Mouse (Mus musculus): ENCODE measurements at regions not wholly inside any gene's neighbourhood (a gene's known extent, or its start where the extent isn't known, plus 50 kb on each side); places are given as distances from the start of the nearest gene placed in this dataset.

GRCm38 (mm10) chr2:75470688-75471054 lies 188.4 kb upstream of the Hnrnpa3 start:
- no peaks in the 10 kb centered on the region for H3K36me3 ChIP-seq (ENCODE audit: control insufficient read depth, insufficient read depth, low read length)
- ATAC-seq (ENCODE audit: low read depth): peak; percentile 32; the same call in 1 of the 2 replicates
- no peak overlapping the region for H3K4me3 ChIP-seq (ENCODE audit: low read length)
- peaks cover 5% of the 10 kb centered on the region; the same call in 1 of the 2 replicates for H3K4me1 ChIP-seq (replicated peaks; ENCODE audit: control insufficient read depth, insufficient read depth, low read length)
- 30% methylated on average over 9 of the region's 9 CpGs for WGBS
- no peaks in the 10 kb centered on the region for H3K9me3 ChIP-seq (ENCODE audit: control insufficient read depth, low read length)
- H3K9ac ChIP-seq (ENCODE audit: low read length): no peak overlapping the region
- H3K27ac ChIP-seq (ENCODE audit: low read length): peak overlapping the region; percentile 33; the same call in 1 of the 2 replicates
- H3K27me3 ChIP-seq (ENCODE audit: control insufficient read depth, insufficient read depth, low read depth, low read length): no peaks in the 10 kb centered on the region
- peak overlapping the region; percentile 34 for H3K4me2 ChIP-seq (ENCODE audit: low read depth, low read length)

- Histone ChIP-seq H3K4me1 (replicated peaks; ENCODE audit: control insufficient read depth, insufficient read depth, low read length) (peaks cover 5% of the 10 kb centered on the region; the same call in 1 of the 2 replicates), H3K9ac (ENCODE audit: low read length) (no peak overlapping the region), H3K36me3 (ENCODE audit: control insufficient read depth, insufficient read depth, low read length) (no peaks in the 10 kb centered on the region), H3K9me3 (ENCODE audit: control insufficient read depth, low read length) (no peaks in the 10 kb centered on the region), H3K27ac (ENCODE audit: low read length) (no peak overlapping the region), H3K27me3 (ENCODE audit: control insufficient read depth, insufficient read depth, low read depth, low read length) (no peaks in the 10 kb centered on the region), H3K4me3 (ENCODE audit: low read length) (no peak overlapping the region), H3K4me2 (ENCODE audit: low read depth, low read length) (no peak overlapping the region)
- ATAC-seq (ENCODE audit: low read depth): no peak
- 78% methylated on average over 9 of the region's 9 CpGs for WGBS
Measured at GRCm38 (mm10) chr2:75472489-75472888, 186.6 kb upstream of the Hnrnpa3 start.

- no peak overlapping the region for H3K4me2 ChIP-seq (ENCODE audit: low read depth, low read length)
- no peaks in the 10 kb centered on the region for H3K27me3 ChIP-seq (ENCODE audit: control insufficient read depth, insufficient read depth, low read depth, low read length)
- WGBS: 33% methylated on average over 6 of the region's 6 CpGs
- H3K9ac ChIP-seq (ENCODE audit: low read length): no peak overlapping the region
- no peak; the same call in 1 of the 2 replicates for ATAC-seq (ENCODE audit: low read depth)
- peaks cover 5% of the 10 kb centered on the region; the same call in 1 of the 2 replicates for H3K4me1 ChIP-seq (replicated peaks; ENCODE audit: control insufficient read depth, insufficient read depth, low read length)
- H3K27ac ChIP-seq (ENCODE audit: low read length): no peak overlapping the region
- H3K4me3 ChIP-seq (ENCODE audit: low read length): no peak overlapping the region
- no peaks in the 10 kb centered on the region for H3K9me3 ChIP-seq (ENCODE audit: control insufficient read depth, low read length)
- H3K36me3 ChIP-seq (ENCODE audit: control insufficient read depth, insufficient read depth, low read length): no peaks in the 10 kb centered on the region
Measured at GRCm38 (mm10) chr2:75474509-75474908, 184.6 kb upstream of the Hnrnpa3 start.

GRCm38 (mm10) chr2:75476350-75476749 lies 182.7 kb upstream of the Hnrnpa3 start:
- H3K27me3 ChIP-seq (ENCODE audit: control insufficient read depth, insufficient read depth, low read depth, low read length): no peaks in the 10 kb centered on the region
- no peak for ATAC-seq (ENCODE audit: low read depth)

GRCm38 (mm10) chr2:75477076-75477475 lies 182.0 kb upstream of the Hnrnpa3 start:
- no peaks in the 10 kb centered on the region for H3K27me3 ChIP-seq (ENCODE audit: control insufficient read depth, insufficient read depth, low read depth, low read length)
- H3K36me3 ChIP-seq (ENCODE audit: control insufficient read depth, insufficient read depth, low read length): no peaks in the 10 kb centered on the region
- H3K4me3 ChIP-seq (ENCODE audit: low read length): no peak overlapping the region
- H3K9ac ChIP-seq (ENCODE audit: low read length): no peak overlapping the region
- H3K4me1 ChIP-seq (replicated peaks; ENCODE audit: control insufficient read depth, insufficient read depth, low read length): no peaks in the 10 kb centered on the region; the same call in 1 of the 2 replicates
- 82% methylated on average over 8 of the region's 8 CpGs for WGBS
- no peak overlapping the region for H3K27ac ChIP-seq (ENCODE audit: low read length)
- no peak for ATAC-seq (ENCODE audit: low read depth)
- no peaks in the 10 kb centered on the region for H3K9me3 ChIP-seq (ENCODE audit: control insufficient read depth, low read length)
- H3K4me2 ChIP-seq (ENCODE audit: low read depth, low read length): no peak overlapping the region

More at GRCm38 (mm10) chr2:75476350-75476749, 182.7 kb upstream of the Hnrnpa3 start:
- WGBS: 90% methylated on average over 1 of the region's 1 CpGs
- Histone ChIP-seq H3K36me3 (ENCODE audit: control insufficient read depth, insufficient read depth, low read length) (no peaks in the 10 kb centered on the region), H3K4me2 (ENCODE audit: low read depth, low read length) (no peak overlapping the region), H3K9ac (ENCODE audit: low read length) (no peak overlapping the region), H3K4me1 (replicated peaks; ENCODE audit: control insufficient read depth, insufficient read depth, low read length) (no peaks in the 10 kb centered on the region; the same call in 1 of the 2 replicates), H3K9me3 (ENCODE audit: control insufficient read depth, low read length) (no peaks in the 10 kb centered on the region), H3K4me3 (ENCODE audit: low read length) (no peak overlapping the region), H3K27ac (ENCODE audit: low read length) (no peak overlapping the region)

- H3K36me3 ChIP-seq (ENCODE audit: control insufficient read depth, insufficient read depth, low read length): no peaks in the 10 kb centered on the region
- no peak overlapping the region for H3K4me3 ChIP-seq (ENCODE audit: low read length)
- no peak overlapping the region for H3K4me2 ChIP-seq (ENCODE audit: low read depth, low read length)
- H3K9me3 ChIP-seq (ENCODE audit: control insufficient read depth, low read length): no peaks in the 10 kb centered on the region
- no peaks in the 10 kb centered on the region; the same call in 1 of the 2 replicates for H3K4me1 ChIP-seq (replicated peaks; ENCODE audit: control insufficient read depth, insufficient read depth, low read length)
- no peak overlapping the region for H3K9ac ChIP-seq (ENCODE audit: low read length)
- H3K27ac ChIP-seq (ENCODE audit: low read length): no peak overlapping the region
- 83% methylated on average over 5 of the region's 5 CpGs for WGBS
- ATAC-seq (ENCODE audit: low read depth): no peak
- H3K27me3 ChIP-seq (ENCODE audit: control insufficient read depth, insufficient read depth, low read depth, low read length): no peaks in the 10 kb centered on the region
Measured at GRCm38 (mm10) chr2:75479546-75479945, 179.5 kb upstream of the Hnrnpa3 start.

GRCm38 (mm10) chr2:75481863-75482262 lies 177.2 kb upstream of the Hnrnpa3 start:
- no peaks in the 10 kb centered on the region for H3K27me3 ChIP-seq (ENCODE audit: control insufficient read depth, insufficient read depth, low read depth, low read length)
- no peak for ATAC-seq (ENCODE audit: low read depth)
- no peaks in the 10 kb centered on the region for H3K4me1 ChIP-seq (replicated peaks; ENCODE audit: control insufficient read depth, insufficient read depth, low read length)
- WGBS: 52% methylated on average over 8 of the region's 8 CpGs
- H3K4me3 ChIP-seq (ENCODE audit: low read length): no peak overlapping the region
- H3K9me3 ChIP-seq (ENCODE audit: control insufficient read depth, low read length): no peaks in the 10 kb centered on the region
- H3K9ac ChIP-seq (ENCODE audit: low read length): no peak overlapping the region
- H3K36me3 ChIP-seq (ENCODE audit: control insufficient read depth, insufficient read depth, low read length): no peaks in the 10 kb centered on the region
- H3K27ac ChIP-seq (ENCODE audit: low read length): no peak overlapping the region
- no peak overlapping the region for H3K4me2 ChIP-seq (ENCODE audit: low read depth, low read length)

GRCm38 (mm10) chr2:75482484-75482883 lies 176.6 kb upstream of the Hnrnpa3 start:
- Histone ChIP-seq H3K27me3 (ENCODE audit: control insufficient read depth, insufficient read depth, low read depth, low read length) (no peaks in the 10 kb centered on the region), H3K4me1 (replicated peaks; ENCODE audit: control insufficient read depth, insufficient read depth, low read length) (no peaks in the 10 kb centered on the region), H3K27ac (ENCODE audit: low read length) (no peak overlapping the region), H3K9me3 (ENCODE audit: control insufficient read depth, low read length) (no peaks in the 10 kb centered on the region), H3K9ac (ENCODE audit: low read length) (no peak overlapping the region), H3K4me3 (ENCODE audit: low read length) (no peak overlapping the region), H3K4me2 (ENCODE audit: low read depth, low read length) (no peak overlapping the region), H3K36me3 (ENCODE audit: control insufficient read depth, insufficient read depth, low read length) (no peaks in the 10 kb centered on the region)
- WGBS: 58% methylated on average over 2 of the region's 2 CpGs
- no peak for ATAC-seq (ENCODE audit: low read depth)

GRCm38 (mm10) chr2:75484951-75485350 lies 174.1 kb upstream of the Hnrnpa3 start:
- peak; percentile 89 for ATAC-seq (ENCODE audit: low read depth)

GRCm38 (mm10) chr2:75491150-75491549 lies 167.9 kb upstream of the Hnrnpa3 start:
- H3K4me3 ChIP-seq (ENCODE audit: low read length): no peak overlapping the region
- WGBS: 85% methylated on average over 1 of the region's 1 CpGs
- no peak overlapping the region for H3K27ac ChIP-seq (ENCODE audit: low read length)
- no peaks in the 10 kb centered on the region for H3K27me3 ChIP-seq (ENCODE audit: control insufficient read depth, insufficient read depth, low read depth, low read length)
- H3K4me2 ChIP-seq (ENCODE audit: low read depth, low read length): no peak overlapping the region
- peaks cover 6% of the 10 kb centered on the region; the same call in 1 of the 2 replicates for H3K4me1 ChIP-seq (replicated peaks; ENCODE audit: control insufficient read depth, insufficient read depth, low read length)
- H3K9ac ChIP-seq (ENCODE audit: low read length): no peak overlapping the region
- H3K9me3 ChIP-seq (ENCODE audit: control insufficient read depth, low read length): no peaks in the 10 kb centered on the region
- ATAC-seq (ENCODE audit: low read depth): no peak
- no peaks in the 10 kb centered on the region for H3K36me3 ChIP-seq (ENCODE audit: control insufficient read depth, insufficient read depth, low read length)

More at GRCm38 (mm10) chr2:75484951-75485350, 174.1 kb upstream of the Hnrnpa3 start:
- H3K9ac ChIP-seq (ENCODE audit: low read length): no peak overlapping the region
- H3K36me3 ChIP-seq (ENCODE audit: control insufficient read depth, insufficient read depth, low read length): no peaks in the 10 kb centered on the region
- H3K27ac ChIP-seq (ENCODE audit: low read length): no peak overlapping the region
- H3K4me2 ChIP-seq (ENCODE audit: low read depth, low read length): peak overlapping the region; percentile 7; the same call in 1 of the 2 replicates
- no peaks in the 10 kb centered on the region for H3K27me3 ChIP-seq (ENCODE audit: control insufficient read depth, insufficient read depth, low read depth, low read length)
- 26% methylated on average over 10 of the region's 10 CpGs for WGBS
- H3K4me3 ChIP-seq (ENCODE audit: low read length): no peak overlapping the region
- H3K9me3 ChIP-seq (ENCODE audit: control insufficient read depth, low read length): no peaks in the 10 kb centered on the region
- H3K4me1 ChIP-seq (replicated peaks; ENCODE audit: control insufficient read depth, insufficient read depth, low read length): no peaks in the 10 kb centered on the region

Data from lung, embryonic 16.5 days (tissue).